ENCODE assay signal across 9 mouse cellular contexts in genomic region chr2:152939846-152940245, GRCm38 (mm10). TPM values are rescaled to one million over a fixed set of nuclear protein-coding genes. Genes with fewer than 3 reads are reported as not detected.
A peak's percentile ranks its signal among the peaks of the same experiment; 100 is the strongest.
DNase-seq lines count a peak whose midpoint lies in the region; TF ChIP-seq lines count a peak whose summit lies in the region.
"Had no signal": no experiment of that assay in that cellular context is flagged by ENCODE, and none has a peak within 500 bp of the region (broad histone marks: within the 10 kb centered on the region; RNA-seq: fewer than 3 reads in every experiment).

No protein-coding gene starts in this region.

- peaks cover 4% of the 10 kb centered on the region; the same call in 1 of the 2 replicates for H3K4me1 ChIP-seq in spleen, adult 2 months (ENCODE audit: control insufficient read depth, insufficient read depth, insufficient read length)

- no peak overlapping the region for H3K4me3 ChIP-seq in spleen, adult 2 months (ENCODE audit: extremely low read depth, insufficient read depth, insufficient read length)
- H3K4me3 ChIP-seq: embryonic facial prominence, embryonic 15.5 days had no signal

- peak; percentile 74 for DNase-seq in heart, postnatal 4 days
- DNase-seq in heart, adult 9 months (ENCODE audit: low spot score in 2 of 2), result no peak
- DNase-seq in spleen, adult 2 months (ENCODE audit: low read depth in 1 of 2, low spot score in 2 of 2), result peak in 1 of 2 experiments; percentile 25
- DNase-seq in spleen, adult 12 weeks (ENCODE audit: low spot score), result no peak
- DNase-seq in brain, adult 2 months (ENCODE audit: low read depth, low spot score), result peak; percentile 41
- DNase-seq in layer of hippocampus, postnatal 10 days (ENCODE audit: low spot score in 2 of 2), result peak; percentile 69 to 73
- DNase-seq in splenic B cell, adult 2 months (ENCODE audit: low read depth, low spot score), result peak; percentile 59
- DNase-seq in yolk sac, embryonic 10.5 days (ENCODE audit: low spot score), result no peak

- no peak overlapping the region for H3K27ac ChIP-seq in spleen, adult 2 months (ENCODE audit: insufficient read depth, low read length)
- H3K27ac ChIP-seq: embryonic facial prominence, embryonic 15.5 days had no signal

- H3K36me3 ChIP-seq in spleen, adult 2 months (ENCODE audit: control insufficient read depth, insufficient read depth, low read length), result no peaks in the 10 kb centered on the region
- no peaks in the 10 kb centered on the region for H3K36me3 ChIP-seq in splenic B cell, adult 2 months (ENCODE audit: control insufficient read depth, insufficient read depth, low read length, poor library complexity, severe bottlenecking)
- H3K36me3 ChIP-seq: embryonic facial prominence, embryonic 15.5 days had no signal

- no peak for TF ChIP-seq POLR2A in spleen, adult 2 months (IDR thresholded peaks at IDR 0.05; ENCODE audit: low read depth, low read length)

- peaks cover 5% of the 10 kb centered on the region for H3K27me3 ChIP-seq in spleen, adult 2 months (ENCODE audit: control insufficient read depth, insufficient read depth, low read length)
- H3K27me3 ChIP-seq in splenic B cell, adult 2 months (ENCODE audit: control insufficient read depth, insufficient read depth, low read length, poor library complexity, severe bottlenecking), result no peaks in the 10 kb centered on the region

- TF ChIP-seq CTCF in spleen, adult 2 months (IDR thresholded peaks at IDR 0.05; ENCODE audit: extremely low read depth, insufficient read depth, insufficient read length, insufficient replicate concordance), result peak; percentile 65; the same call in 1 of the 2 replicates

- WGBS in spleen, adult 2 months, result 5% methylated on average over 4 of the region's 4 CpGs

RNA-seq across cellular contexts. Expression of gene Foxs1, which starts 6.8 kb away (rescaled TPM):
- total RNA-seq in heart, postnatal 4 days (2021), result 10 to 100 TPM in 1 of 2 experiments, 1 to 10 TPM in 1; 8.1 to 10.6 TPM
- 12.6 and 20.1 TPM in 2 replicates for polyA plus RNA-seq in spleen, adult 2 months (2012; rRNA removed)
- total RNA-seq in layer of hippocampus, postnatal 10 days (2021), result 1 to 10 TPM; 1.5 TPM

RNA-seq across cellular contexts. Expression of gene Dusp15, which starts 11.7 kb away (rescaled TPM):
- total RNA-seq in heart, postnatal 4 days (2021), result under 1 TPM; 0.10 to 0.41 TPM
- 0.21 and 0.48 TPM in 2 replicates for polyA plus RNA-seq in spleen, adult 2 months (2012; rRNA removed)
- 10 to 100 TPM; 21.4 to 24.0 TPM for total RNA-seq in layer of hippocampus, postnatal 10 days (2021)

RNA-seq across cellular contexts. Expression of gene Ttll9, which starts 22.4 kb away (rescaled TPM):
- total RNA-seq in heart, postnatal 4 days (2021), result not detected
- 0.07 and 0.09 TPM in 2 replicates for polyA plus RNA-seq in spleen, adult 2 months (2012; rRNA removed)
- total RNA-seq in layer of hippocampus, postnatal 10 days (2021), result 1 to 10 TPM; 2.6 to 3.4 TPM

RNA-seq across cellular contexts. Expression of gene Mylk2, which starts 28.7 kb away (rescaled TPM):
- total RNA-seq in heart, postnatal 4 days (2021), result under 1 TPM; 0.26 to 0.38 TPM
- 0.23 and 0.34 TPM in 2 replicates for polyA plus RNA-seq in spleen, adult 2 months (2012; rRNA removed)
- total RNA-seq in layer of hippocampus, postnatal 10 days (2021), result not detected

Comparison
In these comparisons a context has a peak if more than half of its experiments do, and no peak if none do; other contexts are left out.
1. DNase-seq: peak in heart, postnatal 4 days (single experiment), brain, adult 2 months (single experiment), layer of hippocampus, postnatal 10 days (2 of 2) and splenic B cell, adult 2 months (single experiment); none in heart, adult 9 months (0 of 2), spleen, adult 12 weeks (single experiment) and yolk sac, embryonic 10.5 days (single experiment).
2. RNA of gene Dusp15, which starts 11.7 kb away (total RNA-seq): 21.4 to 24.0 TPM in layer of hippocampus, postnatal 10 days; 0.10 to 0.41 TPM in heart, postnatal 4 days; every median in the first group is over 10 times any median in the second.